9 mouse cellular contexts compared by ENCODE assay signal in the genomic region with DNA sequence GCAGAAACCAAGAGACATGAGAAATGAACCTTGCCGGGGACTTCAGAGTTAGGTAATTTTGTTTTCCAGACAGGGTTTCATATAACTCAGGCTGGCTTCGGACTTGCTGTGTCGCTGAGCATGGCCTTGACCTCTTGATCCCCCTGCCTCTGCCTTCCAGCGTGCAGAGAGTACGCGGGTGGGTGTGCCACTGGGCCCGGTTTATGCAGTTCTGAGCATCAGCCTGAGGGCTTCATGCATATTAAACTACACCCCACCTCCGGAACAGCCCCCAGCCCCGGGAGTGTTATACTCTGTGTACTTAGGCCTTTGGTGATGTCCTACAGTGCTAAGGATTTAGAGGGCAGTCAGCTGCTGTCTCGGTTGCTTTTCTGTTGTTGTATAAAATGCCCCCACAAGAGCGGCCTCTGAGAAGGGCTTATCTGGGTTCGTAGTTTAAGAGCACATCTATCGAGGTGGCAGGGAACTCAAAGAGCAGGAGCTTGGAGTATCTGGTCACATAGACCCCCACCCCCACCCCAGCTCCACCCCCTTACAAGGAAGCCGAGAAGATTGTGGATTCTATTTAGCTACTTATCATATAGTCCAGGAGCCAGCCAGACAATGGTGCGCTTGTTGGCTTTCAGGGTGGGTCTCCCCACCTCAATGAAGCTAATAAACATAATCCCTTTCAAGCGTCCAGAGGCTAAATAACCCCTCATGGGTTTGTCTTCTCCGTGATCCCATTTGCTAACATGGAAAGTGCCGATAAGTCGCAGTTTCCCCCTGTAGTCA.
DNase-seq lines count a peak whose midpoint lies in the region; ATAC-seq and TF ChIP-seq lines count a peak whose summit lies in the region.
"Had no signal": no experiment of that assay in that cellular context is flagged by ENCODE, and none has a peak within 500 bp of the region (broad histone marks: within the 10 kb centered on the region; RNA-seq: fewer than 3 reads in every experiment).

No protein-coding gene starts in this region.

- peak; percentile 62 for ATAC-seq in kidney, postnatal 0 days (replicated peaks; ENCODE audit: low FRiP score, low read depth)
- no peak for ATAC-seq in limb, embryonic 11.5 days (ENCODE audit: insufficient number of reproducible peaks, low FRiP score, low TSS enrichment, low read depth)

- 43% methylated on average over 19 of the region's 19 CpGs for WGBS in kidney, postnatal 0 days
- 53% methylated on average over 19 of the region's 19 CpGs for WGBS in limb, embryonic 11.5 days

- H3K27me3 ChIP-seq in kidney, postnatal 0 days (ENCODE audit: insufficient read depth, low read length): no peaks in the 10 kb centered on the region
- H3K27me3 ChIP-seq in limb, embryonic 11.5 days (ENCODE audit: control insufficient read depth, insufficient read depth, low read length): no peaks in the 10 kb centered on the region
- H3K27me3 ChIP-seq: liver, embryonic 13.5 days had no signal

- H3K9ac ChIP-seq in kidney, postnatal 0 days (ENCODE audit: low read depth, low read length): no peak overlapping the region
- H3K9ac ChIP-seq in limb, embryonic 11.5 days (ENCODE audit: low read length): no peak overlapping the region
- H3K9ac ChIP-seq: liver, embryonic 13.5 days had no signal

- H3K4me3 ChIP-seq in kidney, postnatal 0 days (replicated peaks; ENCODE audit: low read depth, low read length): no peak overlapping the region
- no peak overlapping the region for H3K4me3 ChIP-seq in limb, embryonic 11.5 days (ENCODE audit: low read depth, low read length)
- H3K4me3 ChIP-seq: liver, embryonic 13.5 days had no signal

- H3K27ac ChIP-seq in kidney, postnatal 0 days: no peak overlapping the region
- no peak overlapping the region for H3K27ac ChIP-seq in limb, embryonic 11.5 days (replicated peaks; ENCODE audit: low read depth, low read length)
- H3K27ac ChIP-seq: liver, embryonic 13.5 days had no signal

- H3K4me2 ChIP-seq in kidney, postnatal 0 days (ENCODE audit: low read length): no peak overlapping the region
- H3K4me2 ChIP-seq in limb, embryonic 11.5 days (ENCODE audit: low read depth, severe bottlenecking): no peak overlapping the region
- H3K4me2 ChIP-seq: liver, embryonic 13.5 days had no signal

- DNase-seq in kidney, postnatal 0 days (ENCODE audit: low spot score): peak; percentile 76
- DNase-seq in kidney, postnatal 10 days: no peak
- peak; percentile 71 for DNase-seq in adrenal gland, postnatal 14 days
- DNase-seq in embryo, embryonic 9.5 days (ENCODE audit: extremely low spot score): peak; percentile 32
- peak; percentile 38 for DNase-seq in limb, embryonic 11.5 days (ENCODE audit: low spot score)
- no peak for DNase-seq in cerebellum, adult 11-12 months
- DNase-seq in retina, postnatal 1 day: no peak
- DNase-seq: layer of hippocampus, postnatal 36 days; liver, embryonic 13.5 days had no signal

- H3K36me3 ChIP-seq in kidney, postnatal 0 days (ENCODE audit: insufficient read depth, low read length): no peaks in the 10 kb centered on the region
- H3K36me3 ChIP-seq in limb, embryonic 11.5 days (ENCODE audit: control insufficient read depth, insufficient read depth, low read length): no peaks in the 10 kb centered on the region

- H3K4me1 ChIP-seq in kidney, postnatal 0 days (replicated peaks; ENCODE audit: insufficient read depth, low read length): no peaks in the 10 kb centered on the region; the same call in 1 of the 2 replicates
- peaks cover 7% of the 10 kb centered on the region; the same call in 1 of the 2 replicates for H3K4me1 ChIP-seq in limb, embryonic 11.5 days (ENCODE audit: control insufficient read depth, insufficient read depth, low read length)
- H3K4me1 ChIP-seq: liver, embryonic 13.5 days had no signal

- no peaks in the 10 kb centered on the region for H3K9me3 ChIP-seq in kidney, postnatal 0 days (replicated peaks; ENCODE audit: low read length)
- no peaks in the 10 kb centered on the region for H3K9me3 ChIP-seq in limb, embryonic 11.5 days (ENCODE audit: control insufficient read depth, low read length)
- H3K9me3 ChIP-seq: liver, embryonic 13.5 days had no signal

- no peak for TF ChIP-seq CTCF in kidney, postnatal 0 days (IDR thresholded peaks at IDR 0.05; ENCODE audit: low read depth)

Comparison
In these comparisons a context has a peak if more than half of its experiments do, and no peak if none do; other contexts are left out.
1. DNase-seq: peak in kidney, postnatal 0 days (single experiment), adrenal gland, postnatal 14 days (single experiment), embryo, embryonic 9.5 days (single experiment) and limb, embryonic 11.5 days (single experiment); none in kidney, postnatal 10 days (single experiment), cerebellum, adult 11-12 months (single experiment) and retina, postnatal 1 day (single experiment).